Mouse (Mus musculus) thymus, adult 2 months (tissue): ENCODE measurements around the gene Loxl1. TPM values are rescaled to one million over a fixed set of nuclear protein-coding genes. Genes with fewer than 3 reads are reported as not detected.

ENCODE experiments used
- DNase-seq: peaks from one replicate; pipeline ENCODE4 v3.0.0; 2021
- H3K27ac ChIP-seq: fragments of 200-500 bp; 2 replicates; pipeline ENCODE4 v1.5.1; 2012; ENCODE audit warnings: low read length, control low read depth; ENCODE audit not compliant: control insufficient read depth, insufficient read depth
- H3K27me3 ChIP-seq: fragments of 200-500 bp; 2 replicates; pipeline ENCODE4 v1.6.1; 2012; ENCODE audit warnings: mild to moderate bottlenecking, low read length, moderate library complexity, mixed read lengths; ENCODE audit not compliant: control insufficient read depth, insufficient read depth
- H3K36me3 ChIP-seq: fragments of 200-500 bp; 2 replicates; pipeline ENCODE4 v1.6.1; 2012; ENCODE audit warnings: mild to moderate bottlenecking, low read length, moderate library complexity; ENCODE audit not compliant: control insufficient read depth, insufficient read depth
- H3K4me1 ChIP-seq: fragments of 200-500 bp; replicated peaks from 2 replicates; pipeline ENCODE4 v1.6.1; 2012; ENCODE audit warnings: low read length; ENCODE audit not compliant: control insufficient read depth, insufficient read depth
- H3K4me3 ChIP-seq: fragments of 200-500 bp; 2 replicates; pipeline ENCODE4 v1.5.1; 2012; ENCODE audit warnings: mild to moderate bottlenecking, low read length, control low read depth, moderate library complexity; ENCODE audit not compliant: control insufficient read depth, insufficient read depth
- CTCF ChIP-seq: fragments of 200-500 bp; IDR thresholded peaks from 2 replicates; pipeline ENCODE4 v1.5.1; 2012; ENCODE audit warnings: mild to moderate bottlenecking, control low read depth, low read length, moderate library complexity, borderline replicate concordance; ENCODE audit not compliant: control insufficient read depth, poor library complexity, insufficient read depth; ENCODE audit errors: extremely low read depth
- POLR2A ChIP-seq: fragments of 200-500 bp; IDR thresholded peaks from 2 replicates; pipeline ENCODE4 v1.6.1; 2012; ENCODE audit warnings: mild to moderate bottlenecking, low read length, control low read depth, moderate library complexity; ENCODE audit not compliant: control insufficient read depth, poor library complexity, insufficient read depth; ENCODE audit errors: extremely low read depth
- WGBS: fragments of 180-500 bp; shearing (Covaris S2); methylation state at CpG from one replicate; pipeline ENCODE4 v1.1.7; 2018; 5-methylcytosine and 5-hydroxymethylcytosine counted together
- polyA plus RNA-seq: library from polyadenylated mRNA; depleted of rRNA; stranded (reverse); fragments of >200 nt; gene quantifications from 2 replicates; pipeline ENCODE4 v1.2.3, GENCODE M21; 2012

Gene Loxl1
- polyA plus RNA-seq, 1 experiment = 19.0 TPM

DNA sequence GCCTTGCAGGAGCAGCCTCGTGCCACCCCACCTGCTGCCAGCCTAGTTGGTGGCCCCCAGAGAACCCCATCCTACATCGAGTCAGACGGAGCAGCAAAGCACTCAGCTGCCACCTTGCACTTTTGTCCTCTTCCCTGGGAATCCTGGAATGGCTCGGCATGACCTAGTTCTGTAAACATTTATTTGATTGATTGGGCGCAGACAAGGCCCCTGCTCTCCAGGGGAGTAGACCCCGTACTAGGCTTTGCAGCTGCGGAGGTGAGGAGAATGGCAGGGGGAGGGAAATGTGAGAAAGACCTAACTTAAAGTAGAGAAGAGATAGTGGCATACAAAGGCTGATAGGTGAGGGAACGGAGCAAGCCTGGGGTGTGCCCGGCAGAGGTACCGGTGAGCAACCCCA, 33.5 kb upstream of the Loxl1 start:
- no peak overlapping the region for H3K4me3 ChIP-seq
- H3K27me3 ChIP-seq = no peaks in the 10 kb centered on the region
- H3K4me1 ChIP-seq = no peaks in the 10 kb centered on the region
- no peaks in the 10 kb centered on the region for H3K36me3 ChIP-seq
- H3K27ac ChIP-seq = no peak overlapping the region
- no peak for DNase-seq
- TF ChIP-seq CTCF (no peak), POLR2A (no peak)
- 72% methylated on average over 10 of the region's 10 CpGs for WGBS

DNA sequence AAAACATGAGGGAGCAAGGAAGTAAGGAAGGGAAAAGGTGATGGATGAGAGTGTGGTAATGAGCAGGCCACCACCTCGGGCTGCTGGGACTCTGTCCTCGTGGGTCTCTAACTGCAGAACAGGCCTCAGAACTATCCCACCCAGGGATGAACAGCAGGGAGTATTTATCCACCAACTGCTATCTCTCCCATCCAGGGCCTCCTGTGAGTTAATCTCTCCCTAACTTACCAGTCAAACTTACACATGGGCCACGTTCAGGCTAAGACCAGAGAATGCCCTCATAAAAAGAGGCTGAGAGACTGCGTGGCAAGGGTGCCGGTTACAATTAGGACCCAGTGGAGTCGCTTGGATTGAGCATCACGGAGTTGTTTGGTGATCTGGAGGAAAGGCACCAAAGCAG, 33.0 kb upstream of the Loxl1 start:
- no peak overlapping the region for H3K4me3 ChIP-seq
- DNase-seq = no peak
- H3K27me3 ChIP-seq = no peaks in the 10 kb centered on the region; the same call in 1 of the 2 replicates
- TF ChIP-seq POLR2A (no peak), CTCF (no peak)
- H3K27ac ChIP-seq = no peak overlapping the region
- 76% methylated on average over 7 of the region's 7 CpGs for WGBS
- H3K36me3 ChIP-seq = no peaks in the 10 kb centered on the region
- no peaks in the 10 kb centered on the region for H3K4me1 ChIP-seq

DNA sequence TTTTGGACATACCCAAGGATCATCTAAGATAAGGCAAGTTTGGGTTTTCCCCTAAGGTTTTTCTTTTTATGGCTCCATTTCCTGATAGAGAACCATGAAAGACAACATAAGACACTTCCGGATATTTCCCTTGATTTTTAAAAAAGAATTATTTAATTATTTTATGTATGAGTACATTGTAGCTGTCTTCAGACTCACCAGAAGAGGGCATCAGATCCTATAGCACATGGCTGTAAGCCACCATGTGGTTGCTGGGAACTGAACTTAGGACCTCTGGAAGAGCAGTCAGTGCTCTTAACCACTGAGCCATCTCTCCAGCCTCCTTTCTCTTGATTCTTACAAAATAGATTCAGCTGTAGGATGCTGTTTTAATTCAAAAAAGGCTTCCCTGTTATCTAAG, 28.8 kb upstream of the Loxl1 start:
- no peak for DNase-seq
- Histone ChIP-seq H3K4me1 (no peaks in the 10 kb centered on the region), H3K27me3 (no peaks in the 10 kb centered on the region; the same call in 1 of the 2 replicates), H3K27ac (no peak overlapping the region), H3K4me3 (no peak overlapping the region), H3K36me3 (no peaks in the 10 kb centered on the region)
- 97% methylated on average over 1 of the region's 1 CpGs for WGBS
- TF ChIP-seq POLR2A (no peak), CTCF (no peak)

DNA sequence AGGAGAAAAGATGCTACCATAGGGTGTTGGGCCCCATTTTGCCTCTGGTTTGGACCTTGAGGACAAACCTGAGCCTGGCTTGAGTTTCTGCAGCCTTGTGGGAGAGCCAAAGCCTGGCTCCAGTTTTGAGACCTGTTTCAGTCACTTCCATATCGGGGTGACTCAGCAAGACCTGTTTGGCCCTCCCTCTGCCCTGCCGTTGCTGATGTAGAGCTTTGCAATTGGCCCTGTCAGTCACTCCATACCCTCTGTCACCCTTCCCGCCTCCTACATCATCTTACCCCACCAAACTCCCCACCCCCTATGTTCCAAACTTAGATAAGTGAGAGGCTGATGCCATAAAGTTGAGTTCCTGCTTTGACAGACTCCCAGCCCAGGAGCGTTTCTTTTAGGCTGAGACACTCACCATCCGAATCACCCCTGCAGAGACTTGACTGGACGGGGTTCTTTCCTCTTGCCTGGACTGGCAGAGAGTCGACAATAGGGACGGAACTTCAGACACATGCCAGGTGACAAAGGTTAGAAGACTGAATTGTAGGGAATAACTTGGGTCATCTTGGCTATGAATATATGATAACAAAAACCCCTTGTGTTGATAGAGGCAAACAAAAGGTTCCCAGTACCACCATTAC, 23.8 kb upstream of the Loxl1 start:
- no peak for DNase-seq
- H3K27me3 ChIP-seq = no peaks in the 10 kb centered on the region; the same call in 1 of the 2 replicates
- no peaks in the 10 kb centered on the region for H3K4me1 ChIP-seq
- 71% methylated on average over 8 of the region's 8 CpGs for WGBS
- no peak for TF ChIP-seq POLR2A
- no peak for TF ChIP-seq CTCF
- no peak overlapping the region for H3K27ac ChIP-seq
- no peaks in the 10 kb centered on the region for H3K36me3 ChIP-seq
- no peak overlapping the region for H3K4me3 ChIP-seq

DNA sequence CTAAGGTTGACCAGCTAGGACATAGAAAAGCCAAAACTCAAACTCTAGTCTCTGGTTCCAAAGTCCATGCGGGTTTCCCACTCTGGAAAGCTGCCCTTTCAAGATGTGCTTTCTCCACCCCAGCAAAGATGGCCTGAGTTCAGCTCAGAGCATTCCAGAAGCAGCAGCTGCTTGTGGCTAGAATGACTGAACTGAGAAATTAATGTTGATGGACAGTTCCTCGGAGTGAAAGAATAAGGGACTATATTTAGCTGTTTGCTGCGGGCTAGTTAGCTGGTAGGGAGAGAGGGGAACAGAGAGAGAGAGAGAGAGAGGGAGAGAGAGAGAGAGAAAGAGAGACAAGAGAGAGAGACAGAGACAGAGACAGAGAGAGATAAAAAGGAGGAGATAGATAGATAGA, 18.3 kb upstream of the Loxl1 start:
- DNase-seq = no peak
- no peaks in the 10 kb centered on the region for H3K4me1 ChIP-seq
- 70% methylated on average over 3 of the region's 3 CpGs for WGBS

DNA sequence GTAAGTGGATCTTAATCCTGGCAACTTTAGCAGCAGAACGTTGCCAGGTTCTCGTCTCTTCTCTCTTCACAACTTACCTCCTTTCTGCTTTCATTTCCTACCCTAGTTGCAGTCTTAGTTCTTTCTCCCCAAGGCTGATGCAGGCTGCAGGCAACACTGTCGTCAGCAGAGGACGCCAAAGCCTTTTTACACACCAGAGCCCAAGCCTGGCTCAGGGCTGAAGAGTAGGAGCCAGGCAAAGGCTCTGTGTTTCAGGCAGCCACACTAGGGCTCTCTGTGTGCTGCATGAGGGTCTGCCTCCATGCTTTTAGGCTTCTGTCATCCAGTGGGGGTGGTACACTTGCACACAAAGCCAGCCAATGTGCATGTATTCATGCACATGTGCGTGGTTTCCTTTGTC, 17.3 kb upstream of the Loxl1 start:
- DNase-seq = no peak
- Histone ChIP-seq H3K27me3 (no peaks in the 10 kb centered on the region), H3K27ac (no peak overlapping the region), H3K36me3 (no peaks in the 10 kb centered on the region), H3K4me1 (no peaks in the 10 kb centered on the region), H3K4me3 (no peak overlapping the region)
- 23% methylated on average over 5 of the region's 5 CpGs for WGBS
- TF ChIP-seq POLR2A = no peak
- TF ChIP-seq CTCF = no peak

More for the DNA sequence above, 18.3 kb upstream of the Loxl1 start:
- Histone ChIP-seq H3K27me3 (no peaks in the 10 kb centered on the region), H3K4me3 (no peak overlapping the region), H3K36me3 (no peaks in the 10 kb centered on the region), H3K27ac (no peak overlapping the region)
- TF ChIP-seq POLR2A (no peak), CTCF (no peak)

DNA sequence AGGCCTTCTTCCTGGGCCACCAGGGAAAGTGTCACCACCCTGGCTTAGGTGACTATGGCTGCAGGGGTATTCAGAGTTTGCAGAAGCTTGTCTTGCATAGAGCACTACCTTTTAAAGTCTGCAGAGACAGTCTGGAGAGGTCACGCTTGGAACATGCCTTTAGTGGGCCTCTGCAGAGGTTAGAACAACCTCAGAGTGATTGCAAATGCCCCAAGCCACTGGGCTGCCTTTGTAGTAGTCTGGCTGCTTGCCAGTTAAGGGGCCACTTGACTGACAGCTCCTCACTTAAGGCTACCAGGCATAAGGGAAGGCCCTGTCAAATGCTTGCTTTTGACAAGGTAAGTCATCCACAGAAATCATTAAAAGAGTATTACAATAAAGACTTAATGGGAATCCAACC, 14.4 kb upstream of the Loxl1 start:
- Histone ChIP-seq H3K4me1 (no peaks in the 10 kb centered on the region), H3K36me3 (no peaks in the 10 kb centered on the region), H3K4me3 (no peak overlapping the region), H3K27ac (no peak overlapping the region), H3K27me3 (no peaks in the 10 kb centered on the region)
- 55% methylated on average over 1 of the region's 1 CpGs for WGBS
- DNase-seq = no peak
- no peak for TF ChIP-seq CTCF
- TF ChIP-seq POLR2A = no peak
